ENCODE assay signal across 12 mouse cellular contexts in genomic region chr15:80876231-80876630, GRCm38 (mm10).
DNase-seq lines count a peak whose midpoint lies in the region; ATAC-seq and TF ChIP-seq lines count a peak whose summit lies in the region.
"Had no signal": no experiment of that assay in that cellular context is flagged by ENCODE, and none has a peak within 500 bp of the region (broad histone marks: within the 10 kb centered on the region; RNA-seq: fewer than 3 reads in every experiment).

No protein-coding gene starts in this region.

- peak; percentile 91 for DNase-seq in heart, adult 11 months
- DNase-seq in heart, embryonic 10.5 days (ENCODE audit: low spot score) = no peak
- DNase-seq in cerebellum, adult 18-20 months = peak; percentile 77
- peak; percentile 24 to 56 for DNase-seq in layer of hippocampus, adult 18-20 months (ENCODE audit: low spot score in 2 of 2)
- no peak for DNase-seq in lung, postnatal 0 days (ENCODE audit: low spot score)
- no peak for DNase-seq in thymus, postnatal 0 days (ENCODE audit: low spot score)
- no peak for DNase-seq in urinary bladder, adult 18-20 months (ENCODE audit: low spot score in 2 of 2)

- H3K4me2 ChIP-seq in lung, postnatal 0 days (replicated peaks; ENCODE audit: low read depth, low read length) = no peak overlapping the region
- H3K4me2 ChIP-seq: hindbrain, embryonic 14.5 days; liver, embryonic 11.5 days had no signal

- H3K27me3 ChIP-seq in heart, embryonic 10.5 days (ENCODE audit: insufficient read depth, poor library complexity, severe bottlenecking) = no peaks in the 10 kb centered on the region
- H3K27me3 ChIP-seq in ES-Bruce4 (ENCODE audit: control insufficient read depth, insufficient read depth, low read length, poor library complexity, severe bottlenecking) = no peaks in the 10 kb centered on the region
- H3K27me3 ChIP-seq in lung, postnatal 0 days (replicated peaks; ENCODE audit: insufficient read depth, low read length) = no peaks in the 10 kb centered on the region

- H3K9ac ChIP-seq in ES-Bruce4 (ENCODE audit: low read depth, poor library complexity, severe bottlenecking) = no peak overlapping the region
- H3K9ac ChIP-seq in lung, postnatal 0 days (replicated peaks; ENCODE audit: low read depth) = no peak overlapping the region
- H3K9ac ChIP-seq: hindbrain, embryonic 14.5 days had no signal

- 0 out of 2 replicates have a peak, but pooled peaks cover 7% of the 10 kb centered on the region for H3K4me1 ChIP-seq in heart, embryonic 10.5 days
- no peaks in the 10 kb centered on the region for H3K4me1 ChIP-seq in ES-Bruce4 (ENCODE audit: control insufficient read depth, insufficient read depth, low read length)
- no peaks in the 10 kb centered on the region for H3K4me1 ChIP-seq in lung, postnatal 0 days (ENCODE audit: insufficient read depth, low read depth, low read length)

- ATAC-seq in lung, postnatal 0 days = no peak
- ATAC-seq: CD4-positive, CD25-positive, alpha-beta regulatory T cell, adult 4 months had no signal

- TF ChIP-seq POLR2A in ES-Bruce4 (IDR thresholded peaks at IDR 0.05; ENCODE audit: insufficient read depth, low read length) = no peak

- WGBS in heart, embryonic 10.5 days = 87% methylated on average over 21 of the region's 21 CpGs
- WGBS in lung, postnatal 0 days = 88% methylated on average over 21 of the region's 21 CpGs

- no peak for TF ChIP-seq CTCF in ES-Bruce4 (IDR thresholded peaks at IDR 0.05; ENCODE audit: low read depth, low read length)
- TF ChIP-seq CTCF in lung, postnatal 0 days (IDR thresholded peaks at IDR 0.05) = no peak

- no peak overlapping the region for H3K4me3 ChIP-seq in heart, embryonic 10.5 days
- H3K4me3 ChIP-seq in ES-Bruce4 (ENCODE audit: low read depth, low read length) = peak overlapping the region; percentile 22
- H3K4me3 ChIP-seq in lung, postnatal 0 days (ENCODE audit: low read depth, low read length) = no peak overlapping the region
- H3K4me3 ChIP-seq: erythroblast, embryonic 14.5 days had no signal

- no peak overlapping the region for H3K27ac ChIP-seq in heart, embryonic 10.5 days
- H3K27ac ChIP-seq in ES-Bruce4 (ENCODE audit: insufficient read depth, low read length) = no peak overlapping the region
- H3K27ac ChIP-seq in lung, postnatal 0 days (ENCODE audit: low read length) = no peak overlapping the region
- H3K27ac ChIP-seq: hindbrain, embryonic 14.5 days had no signal

- TF ChIP-seq EP300 in ES-Bruce4 (IDR thresholded peaks at IDR 0.05; ENCODE audit: insufficient read depth, low read depth, low read length) = no peak
- TF ChIP-seq EP300 in lung, postnatal 0 days (IDR thresholded peaks at IDR 0.05) = no peak

- no peaks in the 10 kb centered on the region for H3K9me3 ChIP-seq in heart, embryonic 10.5 days
- H3K9me3 ChIP-seq in ES-Bruce4 (replicated peaks; ENCODE audit: control insufficient read depth, insufficient read depth, low read length, poor library complexity, severe bottlenecking) = no peaks in the 10 kb centered on the region
- H3K9me3 ChIP-seq in lung, postnatal 0 days (ENCODE audit: low read length) = no peaks in the 10 kb centered on the region

- H3K36me3 ChIP-seq in heart, embryonic 10.5 days = peaks cover 42% of the 10 kb centered on the region
- peaks cover 14% of the 10 kb centered on the region for H3K36me3 ChIP-seq in ES-Bruce4 (ENCODE audit: control insufficient read depth, insufficient read depth, low read length, poor library complexity, severe bottlenecking)
- peaks cover 27% of the 10 kb centered on the region; the same call in 1 of the 2 replicates for H3K36me3 ChIP-seq in lung, postnatal 0 days (ENCODE audit: insufficient read depth, low read length)

Comparison
In these comparisons a context has a peak if more than half of its experiments do, and no peak if none do; other contexts are left out.
1. DNase-seq: peak in heart, adult 11 months (single experiment), cerebellum, adult 18-20 months (2 of 2) and layer of hippocampus, adult 18-20 months (2 of 2); none in heart, embryonic 10.5 days (single experiment), lung, postnatal 0 days (single experiment), thymus, postnatal 0 days (single experiment) and urinary bladder, adult 18-20 months (0 of 2).